Mouse (Mus musculus): ENCODE measurements around the gene AC109138.7.

- TF ChIP-seq CTCF (conservative IDR thresholded peaks at IDR 0.05; ENCODE audit: low read length) (no peak), POU5F1 (IDR thresholded peaks at IDR 0.05; ENCODE audit: borderline replicate concordance, low read length) (no peak), NANOG (IDR thresholded peaks at IDR 0.05; ENCODE audit: borderline replicate concordance, low read length) (no peak)
Measured at GRCm38 (mm10) chr19:4220416-4220815, 6.3 kb downstream of the AC109138.7 start.

All from E14TG2a.4 (cell line).